Mouse (Mus musculus): ENCODE results near the gene Serbp1. TPM values are rescaled to one million over a fixed set of nuclear protein-coding genes. Genes with fewer than 3 reads are reported as not detected.

The Serbp1 gene
- total RNA-seq, 2 experiments from 2014 or later, result 263 to 321 TPM

GRCm38 (mm10) chr6:67229922-67230518 is 8.0 kb upstream of the Serbp1 start:
- no peak for DNase-seq (ENCODE audit: low spot score in 2 of 2)

- no peak for DNase-seq (ENCODE audit: low spot score in 2 of 2)
Measured at GRCm38 (mm10) chr6:67230950-67231349, 7.0 kb upstream of the Serbp1 start.

DNA sequence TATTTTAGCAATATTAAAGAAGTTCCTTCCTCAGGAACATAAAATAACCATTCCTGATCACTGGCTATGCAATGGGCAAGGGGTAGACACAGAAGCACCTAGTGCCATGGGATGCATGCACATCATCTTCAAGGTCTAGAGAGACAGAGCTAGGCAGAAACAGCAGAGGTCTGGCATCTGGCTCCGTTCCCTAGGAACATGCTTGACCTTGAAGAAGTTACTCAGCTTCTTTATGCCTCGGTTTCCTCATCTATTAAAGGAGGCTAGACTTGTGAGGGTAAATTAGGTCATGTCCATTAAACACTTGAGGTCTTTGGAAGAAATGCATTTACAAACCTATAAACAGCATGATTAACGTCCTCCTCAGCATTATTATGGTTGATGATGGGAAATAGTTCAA is 2.3 kb upstream of the Serbp1 start:
- DNase-seq (ENCODE audit: low spot score in 2 of 2), result no peak

DNA sequence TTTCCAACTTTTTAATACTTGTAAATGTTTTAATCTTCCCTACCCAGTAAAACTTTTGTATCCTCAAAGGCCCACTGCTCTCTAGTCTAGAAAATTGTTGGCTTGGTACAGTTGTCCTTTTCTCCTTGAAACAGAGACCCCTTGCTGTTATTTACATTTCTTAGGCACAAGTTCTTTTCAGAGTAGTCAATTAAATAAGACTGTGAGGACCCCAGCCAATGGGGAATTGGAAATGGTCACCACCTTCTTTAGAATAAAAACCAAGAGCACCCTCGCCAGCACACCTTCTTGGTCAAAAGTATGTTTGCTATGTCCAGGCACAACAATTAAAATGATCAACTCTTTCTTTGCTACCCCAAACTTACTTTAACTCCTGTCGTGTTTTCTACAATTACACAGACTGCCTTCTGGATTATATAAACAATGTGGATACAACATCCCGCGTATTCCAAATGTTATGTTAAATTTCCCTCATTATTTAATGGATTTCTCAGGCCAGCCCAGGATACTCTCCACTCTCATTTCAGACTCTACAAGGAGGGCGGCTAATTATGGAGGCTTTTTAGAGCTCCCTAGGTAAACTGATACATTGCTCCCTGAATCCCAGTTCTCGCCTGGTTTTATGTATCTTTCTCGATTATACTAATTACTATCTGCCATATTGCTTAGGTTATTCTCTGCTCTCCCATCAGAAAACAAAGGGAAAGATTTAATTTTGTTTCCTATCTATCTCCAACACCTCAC is 1.3 kb upstream of the Serbp1 start:
- no peak for DNase-seq (ENCODE audit: low spot score in 2 of 2)

DNA sequence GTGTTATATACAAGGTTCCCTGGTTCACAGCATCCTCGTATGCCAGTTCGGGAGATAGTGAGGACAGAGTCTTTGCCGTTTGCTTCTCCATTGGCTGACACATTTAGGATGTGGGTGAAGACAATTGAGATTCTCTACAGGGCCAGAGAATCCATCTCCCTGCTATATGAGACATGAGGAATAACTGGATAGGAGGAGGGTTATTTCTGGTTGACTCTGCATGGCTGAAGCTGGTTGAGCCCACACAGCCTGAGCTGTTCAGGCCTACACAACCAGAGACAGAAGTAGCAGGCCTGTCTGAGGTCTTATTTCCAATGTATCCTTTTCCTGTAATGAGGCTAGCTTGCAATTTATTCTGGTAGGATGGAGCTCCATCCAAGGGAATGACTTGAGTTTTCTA is 3.3 kb downstream of the Serbp1 start:
- DNase-seq (ENCODE audit: low spot score in 2 of 2), result no peak

DNA sequence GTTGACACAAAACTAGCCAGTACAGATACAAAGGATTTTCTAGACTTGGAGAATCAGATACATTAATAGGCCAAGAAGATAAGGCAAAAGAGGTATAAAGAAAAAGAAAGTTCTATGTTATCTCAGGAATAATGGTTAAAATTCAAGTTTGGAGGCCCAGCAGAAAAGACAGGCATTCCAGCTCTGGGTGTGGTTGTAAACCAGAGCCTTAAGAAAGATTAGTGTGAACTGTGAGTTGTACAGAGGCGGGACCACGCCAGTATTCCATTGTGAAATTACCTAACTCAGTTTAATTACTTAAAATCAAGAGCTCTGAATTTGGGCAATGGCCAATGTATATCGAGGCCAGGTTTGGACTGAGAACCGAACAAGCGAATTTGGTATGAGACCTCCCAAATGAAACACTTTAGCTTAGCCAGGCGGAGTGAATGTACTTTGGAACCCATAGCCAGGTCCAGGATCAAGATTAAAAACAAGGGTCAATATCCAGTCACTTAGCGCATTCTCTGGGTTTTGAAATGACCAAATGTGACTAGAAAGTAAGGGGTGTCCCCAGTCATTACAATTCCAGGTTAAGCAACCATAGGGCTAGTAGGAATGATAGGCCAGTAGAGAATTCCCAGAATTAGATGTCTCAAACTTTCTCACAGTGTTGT is 5.9 kb downstream of the Serbp1 start:
- no peak for DNase-seq (ENCODE audit: low spot score in 2 of 2)

DNA sequence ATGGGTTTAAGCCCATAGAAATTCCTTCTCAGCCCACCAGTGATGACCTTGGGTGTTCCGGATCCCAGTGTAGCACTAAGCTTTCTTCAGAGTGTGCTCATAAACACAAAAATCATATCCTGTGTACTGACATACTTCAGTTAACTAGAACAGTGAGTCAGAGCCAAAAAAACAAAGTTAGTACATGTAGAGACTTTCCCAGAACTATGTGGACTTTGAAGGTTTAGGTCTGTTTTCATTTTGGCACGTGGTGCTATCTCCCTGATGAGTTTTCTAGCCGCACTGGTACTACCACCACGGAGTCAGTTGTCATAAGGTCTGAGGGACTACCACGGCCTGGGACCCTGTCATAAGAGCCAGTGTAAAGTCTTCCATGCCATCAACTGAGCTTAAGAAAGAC is 6.5 kb downstream of the Serbp1 start:
- DNase-seq (ENCODE audit: low spot score in 2 of 2), result no peak

GRCm38 (mm10) chr6:67251095-67251494 is 13.1 kb downstream of the Serbp1 start:
- DNase-seq (ENCODE audit: low spot score in 2 of 2), result no peak

DNA sequence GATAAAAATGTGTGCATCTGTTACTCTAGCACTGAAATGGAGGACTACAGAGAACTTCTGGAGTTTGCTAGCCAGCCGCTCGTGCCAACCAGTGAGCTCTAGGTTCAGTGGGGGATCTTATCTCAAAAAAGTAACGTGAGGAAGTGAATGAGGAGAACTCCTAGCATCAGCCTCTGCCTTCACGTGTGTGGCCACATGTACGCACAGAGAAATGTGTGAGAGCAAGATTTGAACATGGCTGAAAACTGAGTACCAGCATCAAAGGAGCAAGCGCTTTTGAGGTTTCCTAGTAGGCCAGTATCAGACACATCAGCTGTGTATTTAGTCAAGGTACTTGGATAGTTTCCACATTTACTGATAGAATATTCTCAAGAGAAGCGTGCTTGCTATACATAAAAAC is 27.0 kb downstream of the Serbp1 start:
- DNase-seq (ENCODE audit: low spot score in 2 of 2), result no peak

- DNase-seq (ENCODE audit: low spot score in 2 of 2), result no peak
Measured at GRCm38 (mm10) chr6:67266159-67266657, 28.2 kb downstream of the Serbp1 start.

DNA sequence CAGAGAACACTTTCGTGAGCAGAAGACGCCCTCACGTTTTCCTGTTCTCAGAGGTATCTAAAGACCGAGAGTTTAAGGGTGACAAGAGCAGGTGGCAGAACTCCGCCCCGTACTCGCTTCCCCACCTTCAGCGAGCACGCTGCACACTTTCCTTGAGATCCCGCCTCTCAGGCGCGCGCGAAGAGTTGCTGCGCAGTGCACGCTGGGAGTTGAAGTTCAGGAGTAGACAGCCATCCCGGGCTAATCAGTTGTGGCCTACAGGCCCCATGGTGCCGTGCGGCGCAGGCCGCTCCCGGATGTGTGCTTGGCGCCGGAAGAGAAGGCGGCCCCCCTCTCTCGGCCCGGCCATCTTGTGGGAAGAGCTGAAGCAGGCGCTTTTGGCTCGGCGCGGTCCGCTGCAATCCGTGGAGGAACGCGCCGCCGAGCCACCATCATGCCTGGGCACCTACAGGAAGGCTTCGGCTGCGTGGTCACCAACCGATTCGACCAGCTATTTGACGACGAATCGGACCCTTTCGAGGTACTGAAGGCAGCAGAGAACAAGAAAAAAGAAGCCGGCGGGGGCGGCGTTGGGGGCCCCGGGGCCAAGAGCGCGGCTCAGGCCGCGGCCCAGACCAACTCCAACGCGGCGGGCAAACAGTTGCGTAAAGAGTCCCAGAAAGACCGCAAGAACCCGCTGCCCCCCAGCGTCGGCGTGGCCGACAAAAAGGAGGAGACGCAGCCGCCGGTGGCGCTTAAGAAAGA is 28.9 kb downstream of the Serbp1 start:
- peak; percentile 85 to 88 for DNase-seq (ENCODE audit: low spot score in 2 of 2)

DNA sequence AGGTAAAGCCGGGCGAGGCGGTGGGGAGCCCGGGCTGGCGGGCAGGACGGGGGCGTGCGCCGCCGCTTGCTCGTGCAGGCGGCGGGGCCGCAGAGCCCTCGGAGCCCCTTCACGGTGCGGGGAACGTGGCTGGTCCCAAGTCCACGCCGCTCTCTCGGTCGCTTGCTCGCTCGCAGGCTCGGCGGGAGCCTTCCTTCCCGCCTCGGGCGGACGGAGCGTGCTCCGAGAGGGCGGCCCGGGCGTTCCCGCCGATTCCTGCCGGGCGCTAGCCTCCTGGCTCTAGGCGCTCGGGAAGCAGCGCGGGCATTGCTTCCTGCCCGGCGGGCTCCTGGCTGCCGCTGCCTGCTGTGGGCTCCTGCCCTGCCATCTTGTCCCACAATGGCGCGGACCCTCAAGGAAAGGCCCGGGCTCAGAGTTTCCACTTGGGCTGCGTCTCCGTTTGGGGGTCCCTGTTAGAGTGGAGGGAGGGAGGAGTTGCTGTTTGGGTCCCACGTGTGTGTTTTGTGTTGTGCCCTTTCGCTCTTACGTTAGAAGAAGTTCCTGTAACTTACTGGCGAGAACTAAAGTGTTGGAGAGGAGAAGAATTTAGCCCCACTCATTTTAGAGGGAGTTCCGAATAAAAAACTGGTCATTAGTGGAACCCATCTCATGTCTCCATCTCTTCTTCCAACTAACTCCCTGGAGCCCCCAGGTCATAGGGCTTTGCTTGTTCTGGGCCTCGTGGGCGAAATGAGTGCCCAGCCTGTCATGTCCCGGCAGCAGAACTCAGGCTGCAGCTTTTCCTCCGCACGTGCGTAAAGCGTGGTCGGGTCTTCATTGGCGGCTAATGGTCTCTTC is 29.6 kb downstream of the Serbp1 start:
- peak; percentile 36 to 58 for DNase-seq (ENCODE audit: low spot score in 2 of 2)

GRCm38 (mm10) chr6:67268245-67268612 is 30.3 kb downstream of the Serbp1 start:
- no peak for DNase-seq (ENCODE audit: low spot score in 2 of 2)

- DNase-seq (ENCODE audit: low spot score in 2 of 2), result no peak
Measured at GRCm38 (mm10) chr6:67268983-67269382, 31.0 kb downstream of the Serbp1 start.

GRCm38 (mm10) chr6:67269459-67269858 is 31.5 kb downstream of the Serbp1 start:
- DNase-seq (ENCODE audit: low spot score in 2 of 2), result no peak

GRCm38 (mm10) chr6:67277944-67278343 is 40.0 kb downstream of the Serbp1 start:
- DNase-seq (ENCODE audit: low spot score in 2 of 2), result no peak

GRCm38 (mm10) chr6:67281614-67282197 is 43.7 kb downstream of the Serbp1 start:
- DNase-seq (ENCODE audit: low spot score in 2 of 2), result no peak

GRCm38 (mm10) chr6:67282897-67283296 is 44.9 kb downstream of the Serbp1 start:
- DNase-seq (ENCODE audit: low spot score in 2 of 2), result no peak

- DNase-seq (ENCODE audit: low spot score in 2 of 2), result no peak
Measured at GRCm38 (mm10) chr6:67292042-67292623, 54.2 kb downstream of the Serbp1 start.

DNA sequence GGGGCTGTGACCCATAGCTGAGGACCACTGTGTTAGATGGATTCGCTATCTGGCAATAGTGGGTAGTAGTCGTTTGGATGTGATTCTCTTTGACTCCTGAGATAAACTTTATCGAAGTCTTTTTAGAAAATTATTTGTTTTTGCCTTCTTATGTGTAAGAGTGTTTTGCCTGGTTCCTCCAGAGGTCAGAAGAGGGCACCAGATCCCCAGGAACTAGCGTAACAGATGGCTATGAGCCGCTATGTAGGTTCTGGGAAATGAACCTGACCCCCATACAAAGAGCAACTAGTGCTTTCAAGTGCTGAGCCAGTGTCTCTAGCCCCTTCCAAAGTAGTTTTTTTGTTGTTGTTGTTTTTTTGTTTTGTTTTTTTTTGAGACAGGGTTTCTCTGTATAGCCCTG is 58.1 kb downstream of the Serbp1 start:
- DNase-seq (ENCODE audit: low spot score in 2 of 2), result no peak

Data from adrenal gland, adult 18-20 months (tissue).